Mouse (Mus musculus) layer of hippocampus, adult 2 months (tissue): ENCODE results near the gene Cyp51. TPM values are rescaled to one million over a fixed set of nuclear protein-coding genes. Genes with fewer than 3 reads are reported as not detected.
"Not testable (repeated sequence)": the region's sequence is repeated elsewhere in the genome, so short reads cannot be mapped to it uniquely, and the experiment has no call there.

Source experiments
- DNase-seq, 2 experiments: peaks; one replicate each; pipeline ENCODE4 v3.0.0; 2022; ENCODE audit warnings: low spot score in 2 of 2
- H3K27ac ChIP-seq: fragments of 200-600 bp; 2 replicates; pipeline ENCODE4 v1.8.1; 2022
- H3K4me3 ChIP-seq: fragments of 200-600 bp; 2 replicates; pipeline ENCODE4 v1.8.1; 2022; ENCODE audit warnings: mild to moderate bottlenecking
- CTCF ChIP-seq: fragments of 200-600 bp; conservative IDR thresholded peaks from 2 replicates; pipeline ENCODE4 v1.8.1; 2022; ENCODE audit warnings: antibody characterized with exemption, mild to moderate bottlenecking, moderate library complexity
- long read RNA-seq, 2 experiments: library from polyadenylated mRNA; stranded (forward); transcript quantifications; one replicate each; pipeline ENCODE4 v2.0.0; 2021; ENCODE audit warnings: borderline mapping rate in 2 of 2
- total RNA-seq, 2 experiments: library from RNA; stranded (reverse); gene quantifications; 2 replicates each; pipeline ENCODE4 v1.2.3; 2021

Cyp51 gene
- total RNA-seq, result 10 to 100 TPM; 38.2 to 42.1 TPM
- long read RNA-seq, experiment 1, transcript Cyp51-201 (10 exons, 3,931 nt), result major isoform, 36 of 44 reads
- long read RNA-seq, experiment 1, partial matches to known transcripts, result 0 of 44 reads
- long read RNA-seq, experiment 1, other reads (novel, unspliced or antisense), result 7 of 44 reads
- long read RNA-seq, experiment 2, transcript Cyp51-201 (10 exons, 3,931 nt), result major isoform, 51 of 68 reads
- long read RNA-seq, experiment 2, partial matches to known transcripts, result 3 of 68 reads
- long read RNA-seq, experiment 2, other reads (novel, unspliced or antisense), result 14 of 68 reads

DNA sequence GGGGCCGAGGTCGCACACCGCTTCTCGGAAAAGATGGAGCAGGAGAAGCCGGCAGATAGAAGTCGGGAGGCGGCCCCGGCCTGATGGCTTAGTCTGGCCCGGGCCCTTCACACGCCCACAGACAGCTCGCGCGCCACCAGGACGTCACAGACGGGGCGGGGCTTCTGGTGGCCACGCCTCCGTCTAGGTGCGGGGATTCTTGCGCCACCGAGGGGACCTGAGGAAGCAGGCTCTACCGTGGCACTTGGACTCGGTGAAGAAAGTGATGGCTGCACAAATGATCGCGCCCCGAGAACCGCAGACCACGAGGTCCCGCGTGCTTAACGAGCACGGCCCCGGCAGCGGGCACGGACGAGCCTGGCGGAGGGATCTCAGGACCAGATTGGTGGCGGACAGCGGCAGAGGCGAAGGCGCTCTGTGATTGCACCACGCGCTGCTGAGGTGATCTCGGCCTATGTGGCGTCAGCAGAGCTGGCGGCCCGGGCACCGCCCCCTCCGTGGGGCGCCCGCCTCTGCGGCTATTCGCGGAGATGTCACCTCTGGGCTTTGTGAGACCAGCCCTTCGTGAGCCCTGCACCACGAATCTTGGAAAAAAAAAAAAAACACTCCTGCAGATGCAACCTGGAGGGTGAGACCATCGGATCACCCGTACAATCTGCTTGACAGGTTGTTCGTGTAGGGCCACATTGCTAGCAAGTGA is at the start of gene Cyp51:
TSS of gene Cyp51 (minus strand) at position 406 of the 700 bp plus-strand sequence.
- H3K4me3 ChIP-seq, result peak within 1 kb of the TSS; percentile 97
- peak within 1 kb of the TSS; percentile 100 for H3K27ac ChIP-seq
- peak; percentile 90 to 92 for DNase-seq
- TF ChIP-seq CTCF, result no peak

DNA sequence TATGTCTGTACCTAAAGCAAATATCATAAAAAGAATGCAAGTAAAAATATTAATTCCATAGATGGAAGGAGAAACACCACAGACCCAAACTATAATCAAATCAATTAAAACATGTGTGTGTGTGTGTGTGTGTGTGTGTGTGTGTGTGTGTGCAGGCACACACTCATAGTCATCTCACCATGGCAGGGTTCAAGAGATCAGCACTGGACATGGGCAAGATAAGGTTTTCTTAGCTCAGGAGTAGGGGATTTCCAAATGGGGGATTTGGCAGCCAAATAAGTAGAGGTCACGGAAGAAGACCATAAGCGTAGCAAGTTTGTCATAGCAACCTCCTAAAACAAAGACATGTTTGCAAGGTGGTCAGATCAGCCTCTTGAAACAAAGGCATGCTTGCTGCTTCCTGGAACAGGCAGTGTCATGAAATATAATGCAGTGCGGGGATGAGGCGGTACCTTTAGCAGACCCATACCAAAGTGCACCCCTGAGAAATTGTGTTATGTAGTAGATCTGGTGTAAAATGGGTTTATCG is 8.1 kb upstream of the Cyp51 start:
- DNase-seq, result no peak
- no peak overlapping the region for H3K4me3 ChIP-seq
- no peak for TF ChIP-seq CTCF
- no peak overlapping the region for H3K27ac ChIP-seq

DNA sequence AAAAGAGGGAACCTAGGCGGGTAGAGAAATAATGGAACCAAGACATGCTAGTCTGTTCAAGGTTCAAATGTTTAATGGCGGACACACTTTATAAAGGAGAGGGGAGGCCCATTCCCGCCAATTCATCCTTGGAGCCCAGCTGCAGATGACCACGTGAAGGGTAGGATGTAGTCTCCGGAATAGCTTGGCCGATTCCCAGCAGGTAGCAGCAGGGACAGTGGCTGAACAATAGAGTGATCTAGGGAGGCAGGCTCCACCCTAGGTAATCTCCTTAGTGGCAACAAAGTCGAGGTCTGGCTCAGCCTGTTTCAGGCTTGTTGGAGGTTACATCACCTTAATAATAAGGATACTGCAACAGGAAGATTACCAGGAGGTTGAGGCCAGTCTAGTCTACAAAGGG is 2.5 kb upstream of the Cyp51 start:
- H3K4me3 ChIP-seq, H3K27ac ChIP-seq, DNase-seq: not testable (repeated sequence)

DNA sequence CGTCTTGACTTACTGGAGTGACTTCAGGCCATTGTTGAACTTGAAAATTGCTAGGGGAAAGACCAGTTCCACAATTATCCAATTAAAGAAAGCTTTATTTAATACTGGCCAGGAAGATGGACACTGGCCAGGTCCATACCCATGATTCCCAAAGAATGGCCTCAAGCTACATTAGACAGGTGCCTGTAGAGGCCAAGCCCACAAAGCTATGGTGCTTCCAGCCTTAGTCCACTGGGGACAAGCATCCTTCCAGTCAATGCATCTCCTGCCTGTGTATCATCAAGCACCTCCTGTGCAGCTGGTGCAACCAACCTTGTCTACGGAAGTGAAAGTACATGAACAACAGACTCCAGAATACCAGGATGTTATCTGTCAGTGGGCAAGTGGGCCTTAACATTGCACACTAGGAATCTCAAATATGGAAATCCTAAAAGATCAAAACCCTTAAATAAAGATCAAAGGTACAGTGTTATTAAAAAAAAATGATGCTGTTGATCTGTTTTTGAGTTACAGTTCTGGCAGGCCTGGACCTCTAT is 1.2 kb upstream of the Cyp51 start:
- no peak overlapping the region for H3K27ac ChIP-seq
- DNase-seq, result no peak
- no peak overlapping the region for H3K4me3 ChIP-seq
- TF ChIP-seq CTCF, result no peak

DNA sequence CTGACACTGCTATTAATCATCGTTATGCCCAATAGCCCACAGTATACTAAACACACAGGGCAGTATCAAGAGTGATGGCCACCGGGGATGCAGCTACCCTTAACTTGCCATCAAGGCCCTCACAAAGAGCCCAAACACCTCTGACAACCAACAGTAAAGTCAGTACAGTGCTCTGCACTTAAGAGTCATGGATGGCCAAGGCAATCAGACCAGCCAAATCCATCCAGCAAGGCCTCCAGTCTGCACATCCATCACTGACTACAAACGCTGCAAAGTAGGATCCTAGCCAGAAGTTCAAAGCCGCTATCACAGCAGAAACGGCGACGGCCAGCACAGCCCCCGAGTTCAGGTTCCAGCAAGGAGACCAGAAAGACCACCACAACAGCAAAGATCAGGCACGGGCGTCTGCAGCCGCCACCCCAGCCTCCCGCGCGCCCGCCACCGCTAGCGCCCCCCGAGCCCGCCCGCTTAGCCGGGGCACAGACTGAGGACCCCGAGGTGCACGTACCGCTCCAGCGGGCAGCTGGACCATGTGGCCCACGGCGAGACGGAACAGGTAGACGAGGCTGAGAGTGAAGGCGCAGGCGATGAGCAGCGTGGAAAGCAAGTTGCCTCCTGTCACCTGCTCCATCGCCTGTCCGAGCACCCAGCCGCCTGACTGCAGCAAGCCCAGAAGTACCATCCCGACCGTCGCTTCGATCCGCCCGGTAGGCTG is 763 bp downstream of the Cyp51 start:
- Histone ChIP-seq H3K27ac (peak overlapping the region; percentile 100), H3K4me3 (peak overlapping the region; percentile 97)
- DNase-seq, result peak in 1 of 2 experiments; percentile 18
- no peak for TF ChIP-seq CTCF

DNA sequence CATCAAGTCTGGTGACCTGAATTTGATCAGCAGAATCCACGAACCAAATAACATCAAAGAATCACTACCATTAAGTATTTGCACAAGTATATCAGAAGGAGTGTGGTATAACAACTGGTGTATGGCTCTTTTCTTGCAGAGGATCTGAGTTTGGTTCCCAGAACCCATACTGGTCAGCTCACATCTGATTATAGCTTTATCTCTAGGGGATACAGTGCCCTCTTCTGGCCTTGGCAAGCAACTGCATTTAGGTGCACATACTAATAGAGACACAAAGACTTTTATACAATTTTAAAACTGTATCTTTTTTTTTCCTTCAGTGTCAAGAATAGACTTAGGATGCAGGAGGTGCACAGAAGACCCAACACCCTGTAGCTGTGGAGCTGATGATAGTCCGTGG is 2.8 kb downstream of the Cyp51 start:
- Histone ChIP-seq H3K27ac (no peak overlapping the region), H3K4me3 (no peak overlapping the region)
- no peak for DNase-seq
- TF ChIP-seq CTCF, result peak; percentile 67

DNA sequence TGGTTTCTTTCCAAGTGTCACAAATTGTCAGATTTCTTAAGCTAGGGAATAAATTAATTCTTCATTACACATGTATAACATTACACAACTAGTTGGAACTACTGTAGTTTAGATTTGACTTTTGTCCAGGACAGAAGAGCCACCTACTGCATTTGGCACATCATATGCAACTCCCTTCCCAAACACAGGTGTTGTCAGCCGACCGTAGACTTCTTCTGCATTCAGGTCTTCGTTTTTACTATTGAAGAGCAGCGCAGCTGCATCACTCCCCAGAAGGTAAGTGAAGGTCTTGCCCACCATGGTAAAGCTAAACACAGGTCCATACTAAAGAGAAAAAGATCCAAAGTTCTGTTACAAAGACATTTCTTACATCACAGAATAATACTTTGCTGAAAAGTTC is 3.5 kb downstream of the Cyp51 start:
- no peak for DNase-seq
- no peak for TF ChIP-seq CTCF
- no peak overlapping the region for H3K27ac ChIP-seq
- H3K4me3 ChIP-seq, result no peak overlapping the region

DNA sequence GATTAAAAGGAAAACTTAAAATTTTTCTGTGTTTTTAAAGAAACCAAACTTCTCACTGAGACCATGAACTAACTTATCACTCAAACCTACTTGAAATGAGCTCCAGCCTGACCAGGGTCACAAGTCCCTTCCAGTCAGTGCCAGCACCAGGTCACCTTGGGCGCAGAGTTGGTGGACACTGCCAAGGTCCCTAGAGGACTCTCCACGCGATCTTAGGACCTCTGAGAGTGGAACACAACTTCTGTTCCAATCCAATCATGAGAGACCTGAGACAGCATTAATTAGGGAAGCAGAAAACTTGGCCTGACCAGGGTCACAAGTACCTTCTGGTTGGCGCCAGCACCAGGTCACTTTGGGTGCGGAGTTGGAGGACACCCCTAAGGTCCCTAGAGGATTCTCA is 10.1 kb downstream of the Cyp51 start:
- TF ChIP-seq CTCF, result no peak
- Histone ChIP-seq H3K4me3 (no peak overlapping the region), H3K27ac (no peak overlapping the region)
- no peak for DNase-seq

DNA sequence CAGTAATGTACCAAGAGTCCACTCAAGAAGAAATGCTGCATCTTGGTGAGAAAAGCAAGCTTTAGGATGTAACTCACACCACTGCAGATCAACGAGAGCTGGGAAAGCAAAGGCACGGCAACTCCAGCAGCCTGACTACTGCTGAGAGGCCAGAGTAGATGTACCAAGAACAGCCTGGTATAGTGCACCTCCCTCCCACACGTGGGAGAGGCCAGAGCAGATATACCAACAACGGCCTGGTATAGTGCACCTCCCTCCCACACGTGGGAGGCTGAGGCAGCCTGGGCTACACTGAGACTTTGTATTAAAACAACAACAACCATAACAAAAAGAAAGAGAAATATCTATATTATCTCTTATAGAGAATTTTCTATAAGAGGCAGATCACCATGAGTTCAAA is 16.4 kb downstream of the Cyp51 start:
- Histone ChIP-seq H3K4me3 (no peak overlapping the region), H3K27ac (no peak overlapping the region)
- TF ChIP-seq CTCF, result no peak
- no peak for DNase-seq

DNA sequence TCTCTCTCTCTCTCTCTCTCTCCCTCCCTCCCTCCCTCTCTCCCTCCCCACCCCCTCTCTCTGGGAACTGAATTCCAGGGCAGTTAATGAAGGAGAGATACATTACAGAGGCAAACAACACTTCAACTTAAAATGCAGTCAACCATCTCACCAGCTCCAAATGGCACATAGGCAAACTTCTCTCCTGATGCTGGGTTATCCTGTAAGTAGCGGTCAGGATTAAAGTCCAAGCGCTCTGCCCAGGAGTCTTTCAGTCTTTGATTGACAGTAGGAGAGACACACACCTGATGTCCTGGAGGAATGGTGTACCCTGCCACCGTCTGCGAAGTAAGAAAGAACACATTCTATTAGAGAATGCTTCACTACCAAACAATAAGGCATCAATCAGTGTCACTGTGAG is 18.2 kb downstream of the Cyp51 start:
- no peak for TF ChIP-seq CTCF
- Histone ChIP-seq H3K4me3 (no peak overlapping the region), H3K27ac (no peak overlapping the region)
- DNase-seq, result no peak

DNA sequence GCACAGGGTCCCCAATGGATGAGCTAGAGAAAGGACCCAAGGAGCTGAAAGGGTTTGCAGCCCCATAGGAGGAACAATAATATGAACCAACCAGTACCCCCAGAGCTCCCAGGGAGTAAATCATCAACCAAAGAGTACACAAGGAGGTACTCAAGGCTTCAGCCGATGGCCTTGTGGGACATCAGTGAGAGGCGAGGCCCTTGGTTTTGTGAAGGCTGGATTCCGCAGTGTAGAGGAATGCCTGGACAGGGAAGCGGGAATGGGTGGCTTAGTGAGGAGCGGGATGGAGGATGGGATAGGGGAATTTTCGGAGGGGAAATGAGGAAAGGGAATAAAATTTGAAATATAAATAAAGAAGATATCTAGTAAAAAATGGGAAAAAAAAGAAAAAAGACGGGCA is 19.6 kb downstream of the Cyp51 start:
- DNase-seq, result no peak
- TF ChIP-seq CTCF, result no peak
- no peak overlapping the region for H3K27ac ChIP-seq
- no peak overlapping the region for H3K4me3 ChIP-seq

DNA sequence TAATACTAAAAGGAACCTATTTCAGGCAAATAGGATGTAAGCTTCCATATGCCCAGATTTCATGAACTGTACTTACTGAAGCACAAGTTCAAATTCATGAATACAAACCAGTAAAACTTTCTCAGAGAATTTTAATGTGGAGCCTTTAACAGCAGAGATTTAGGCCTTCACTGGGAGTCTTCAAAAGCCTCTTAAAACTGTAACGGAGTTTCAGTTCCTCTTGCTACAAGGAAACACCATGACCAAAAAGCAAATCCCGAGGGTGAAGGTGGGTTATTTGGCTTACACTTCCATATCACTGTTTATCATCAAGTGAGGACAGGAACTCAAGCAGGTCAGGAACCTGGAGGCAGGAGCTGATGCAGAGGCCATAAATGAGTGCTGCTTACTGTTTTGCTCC is 23.0 kb downstream of the Cyp51 start:
- H3K27ac ChIP-seq, result no peak overlapping the region
- H3K4me3 ChIP-seq, result no peak overlapping the region
- no peak for TF ChIP-seq CTCF
- no peak for DNase-seq

DNA sequence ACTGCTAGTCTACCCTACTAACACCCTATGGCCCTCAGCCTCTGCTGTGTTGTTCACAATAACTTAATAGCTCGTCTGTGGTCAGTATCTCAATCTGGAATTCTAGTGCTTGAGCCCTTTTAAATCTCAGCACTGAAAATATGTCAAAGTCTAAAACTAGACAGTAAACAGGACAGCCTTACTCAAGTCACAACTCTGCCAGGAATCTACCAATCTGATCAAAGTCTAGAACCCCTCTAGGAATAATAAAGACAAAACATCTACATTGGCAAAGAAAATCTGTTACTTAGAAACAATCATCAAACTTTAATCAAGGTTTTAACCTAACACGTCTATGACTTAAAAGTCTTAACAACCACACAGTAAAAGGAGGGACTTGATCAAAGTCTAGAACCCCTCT is 23.7 kb downstream of the Cyp51 start:
- Histone ChIP-seq H3K4me3 (no peak overlapping the region), H3K27ac (no peak overlapping the region)
- TF ChIP-seq CTCF, result no peak
- DNase-seq, result no peak

DNA sequence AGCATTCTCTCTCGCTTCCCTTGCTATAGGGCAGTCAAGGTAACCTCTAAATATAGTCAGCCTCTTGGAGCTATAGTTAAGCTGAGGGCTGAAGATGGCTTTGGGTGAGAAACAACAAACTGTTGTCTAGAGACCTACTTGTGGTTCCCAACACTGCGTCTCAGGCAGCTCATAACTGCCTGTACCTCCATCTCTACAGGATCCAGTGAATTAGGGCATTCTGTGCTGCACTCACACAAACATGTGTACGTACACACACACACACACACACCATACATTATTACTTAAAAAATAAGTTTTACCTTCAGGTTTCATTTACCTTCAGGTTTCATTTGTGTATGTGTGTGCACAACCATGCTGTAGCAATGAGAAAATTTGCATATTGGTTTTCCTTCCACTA is 25.5 kb downstream of the Cyp51 start:
- H3K27ac ChIP-seq, result no peak overlapping the region
- H3K4me3 ChIP-seq, result no peak overlapping the region
- no peak for DNase-seq
- TF ChIP-seq CTCF, result no peak
